Mouse (Mus musculus) CD8-positive naive resting alpha-beta T cell, adult 2 months (primary cell): ENCODE measurements around the gene Bmp6.

ENCODE experiments used
- DNase-seq, 2 experiments: peaks; one replicate each; pipeline ENCODE4 v3.0.0; 2022; ENCODE audit warnings: low read depth in 2 of 2, low spot score in 2 of 2

Gene Bmp6

GRCm38 (mm10) chr13:38353420-38354255 lies 8.7 kb downstream of the Bmp6 start:
- no peak for DNase-seq

- DNase-seq = no peak
Observed at GRCm38 (mm10) chr13:38354284-38354683, 9.4 kb downstream of the Bmp6 start.

- DNase-seq = no peak
Observed at GRCm38 (mm10) chr13:38359045-38359444, 14.1 kb downstream of the Bmp6 start.

GRCm38 (mm10) chr13:38362751-38363150 lies 17.8 kb downstream of the Bmp6 start:
- DNase-seq = no peak

- DNase-seq = no peak
Observed at GRCm38 (mm10) chr13:38363869-38364268, 19.0 kb downstream of the Bmp6 start.

- DNase-seq = no peak
Observed at GRCm38 (mm10) chr13:38369624-38370023, 24.7 kb downstream of the Bmp6 start.

GRCm38 (mm10) chr13:38376071-38376470 lies 31.2 kb downstream of the Bmp6 start:
- DNase-seq = no peak

GRCm38 (mm10) chr13:38377355-38377754 lies 32.4 kb downstream of the Bmp6 start:
- no peak for DNase-seq

- no peak for DNase-seq
Observed at GRCm38 (mm10) chr13:38379806-38380205, 34.9 kb downstream of the Bmp6 start.

GRCm38 (mm10) chr13:38386035-38386559 lies 41.2 kb downstream of the Bmp6 start:
- DNase-seq = no peak

- DNase-seq = no peak
Observed at GRCm38 (mm10) chr13:38387453-38388040, 42.6 kb downstream of the Bmp6 start.

- DNase-seq = no peak
Observed at GRCm38 (mm10) chr13:38393444-38393843, 48.5 kb downstream of the Bmp6 start.

GRCm38 (mm10) chr13:38395026-38395425 lies 50.1 kb downstream of the Bmp6 start:
- DNase-seq = no peak

- DNase-seq = no peak
Observed at GRCm38 (mm10) chr13:38397007-38397545, 52.2 kb downstream of the Bmp6 start.

- no peak for DNase-seq
Observed at GRCm38 (mm10) chr13:38398658-38399057, 53.8 kb downstream of the Bmp6 start.

- no peak for DNase-seq
Observed at GRCm38 (mm10) chr13:38400662-38401061, 55.8 kb downstream of the Bmp6 start.

- no peak for DNase-seq
Observed at GRCm38 (mm10) chr13:38407611-38408315, 62.9 kb downstream of the Bmp6 start.

- DNase-seq = no peak
Observed at GRCm38 (mm10) chr13:38408636-38409035, 63.7 kb downstream of the Bmp6 start.

- no peak for DNase-seq
Observed at GRCm38 (mm10) chr13:38410322-38410865, 65.5 kb downstream of the Bmp6 start.

GRCm38 (mm10) chr13:38419781-38420180 lies 74.9 kb downstream of the Bmp6 start:
- no peak for DNase-seq

- no peak for DNase-seq
Observed at GRCm38 (mm10) chr13:38422491-38422890, 77.6 kb downstream of the Bmp6 start.
